Mouse (Mus musculus) kidney, postnatal 10 days (tissue): ENCODE measurements around the gene Olfr1432.
"Not testable (repeated sequence)": the region's sequence is repeated elsewhere in the genome, so short reads cannot be mapped to it uniquely, and the experiment has no call there.

Experiments
- DNase-seq: peaks from one replicate; pipeline ENCODE4 v3.0.0; 2021; ENCODE audit warnings: mixed read lengths

The Olfr1432 gene

DNA sequence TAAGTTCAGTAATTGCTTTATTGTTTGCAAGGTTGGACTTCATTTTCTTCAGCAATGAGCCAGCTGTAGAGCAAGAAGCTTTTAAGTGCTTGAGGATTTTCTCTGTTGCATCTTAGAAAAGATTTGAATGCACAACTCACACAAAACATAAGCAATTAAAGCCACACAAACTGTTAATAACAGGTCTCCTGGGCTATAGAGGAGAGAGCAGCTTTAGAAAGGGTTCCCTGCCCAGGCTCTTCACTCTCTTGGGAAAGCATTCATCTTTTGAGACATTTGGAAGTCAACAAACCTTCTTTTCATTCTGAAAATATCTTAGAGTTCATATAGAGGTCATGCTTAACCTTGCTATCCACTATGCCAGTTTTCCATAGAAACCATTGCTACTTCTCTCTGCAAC lies at the start of gene Olfr1432:
Olfr1432 (minus strand) TSS at position 101 of the 400 bp plus-strand sequence.
- not testable (repeated sequence) for DNase-seq

DNA sequence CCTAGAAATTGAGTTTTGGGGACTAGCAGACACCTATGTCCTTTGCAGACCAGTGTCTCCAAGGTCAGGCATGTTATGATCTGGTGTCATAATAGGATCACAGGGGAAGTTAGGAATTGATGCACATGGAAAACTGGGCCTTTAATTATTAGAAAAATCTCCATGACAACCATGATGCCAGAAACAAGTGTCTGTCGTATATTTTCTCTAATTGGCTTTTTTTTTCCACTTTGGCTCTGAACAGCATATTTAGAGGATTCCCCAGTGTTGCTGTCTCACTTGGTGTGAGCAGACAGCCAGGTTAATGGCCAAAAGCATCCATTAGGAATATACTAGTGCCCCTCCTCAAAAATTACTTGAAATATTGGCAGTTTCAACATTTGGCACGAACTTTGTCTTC lies 47.2 kb upstream of the Olfr1432 start, which contains the start of gene Olfr1434:
Olfr1434 (plus strand) TSS at position 301 of the 400 bp plus-strand sequence.
- no peak for DNase-seq

DNA sequence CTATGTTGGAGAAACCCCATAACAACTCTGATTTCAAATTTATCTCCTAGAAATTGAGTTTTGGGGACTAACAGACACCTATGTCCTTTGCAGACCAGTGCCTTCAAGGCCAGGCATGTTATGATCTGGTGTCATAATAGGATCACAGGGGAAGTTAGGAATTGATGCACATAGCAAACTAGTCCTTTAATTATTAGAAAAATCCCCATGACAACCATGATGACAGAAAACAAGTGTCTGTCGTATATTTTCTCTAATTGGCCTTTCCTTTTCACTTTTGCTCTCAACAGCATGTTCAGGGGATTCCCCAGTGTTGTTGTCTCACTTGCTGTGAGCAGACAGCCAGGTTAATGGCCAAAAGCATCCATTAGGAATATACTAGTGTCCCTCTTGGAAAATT lies 28.3 kb upstream of the Olfr1432 start, which contains the start of gene Olfr235:
Olfr235 (plus strand) TSS at position 301 of the 400 bp plus-strand sequence.
- DNase-seq, result no peak

DNA sequence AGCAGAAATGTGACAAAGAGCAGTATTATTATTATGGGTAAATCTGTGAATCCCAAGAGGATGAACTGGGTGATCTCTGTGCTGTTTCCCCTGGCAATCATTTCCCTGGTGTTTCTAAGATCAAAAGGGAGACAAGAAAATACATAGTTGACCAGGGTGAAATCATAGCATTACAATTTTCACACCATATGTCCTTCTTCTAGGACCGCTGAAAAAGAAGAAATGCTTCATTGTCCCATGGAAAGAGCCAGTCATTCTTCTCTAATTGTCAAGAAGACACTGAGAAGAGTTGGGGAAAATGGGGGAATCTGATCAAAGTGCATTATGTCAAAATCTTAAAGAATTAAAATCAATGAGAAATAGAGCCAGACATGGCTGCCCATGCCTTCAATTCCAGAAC lies 9.2 kb upstream of the Olfr1432 start, which contains the start of gene Olfr262:
Olfr262 (minus strand) TSS at position 101 of the 400 bp plus-strand sequence.
- no peak for DNase-seq

DNA sequence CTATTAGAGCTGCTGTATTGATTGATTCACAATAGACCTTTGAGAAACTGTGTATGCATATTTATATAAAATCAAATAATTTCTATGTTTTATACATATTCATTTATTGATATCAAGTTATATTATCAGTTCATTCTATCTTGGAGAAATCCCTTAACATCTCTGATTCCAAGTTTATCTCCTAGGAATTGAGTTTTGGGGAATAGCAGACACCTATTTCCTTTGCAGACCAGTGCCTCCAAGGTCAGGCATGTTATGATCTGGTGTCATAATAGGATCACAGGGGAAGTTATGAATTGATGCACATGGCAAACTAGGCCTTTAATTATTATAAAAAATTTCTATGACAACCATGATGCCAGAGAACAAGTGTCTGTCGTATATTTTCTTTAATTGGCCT lies 32.1 kb downstream of the Olfr1432 start, which contains the start of gene Olfr1431:
Olfr1431 (plus strand) TSS at position 301 of the 400 bp plus-strand sequence.
- no peak for DNase-seq

DNA sequence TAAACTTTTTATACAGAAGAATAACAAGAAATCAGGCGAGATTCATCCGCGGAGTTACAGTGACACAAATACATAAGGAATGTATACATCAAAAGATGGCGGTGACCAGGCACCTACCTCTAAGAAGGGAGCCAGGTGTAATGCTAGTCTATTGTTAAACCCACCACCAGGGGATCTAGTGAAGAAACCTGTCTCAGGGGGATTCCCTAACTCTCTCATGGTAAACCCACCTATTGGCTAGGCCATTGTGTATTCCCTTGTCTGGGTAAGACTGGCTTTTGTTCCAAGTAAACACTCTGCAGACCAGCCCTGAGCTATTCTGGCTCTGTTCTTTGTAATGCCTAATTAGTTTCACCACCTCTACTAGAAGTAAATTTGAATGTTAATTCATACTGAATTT lies 33.3 kb downstream of the Olfr1432 start:
- DNase-seq, result not testable (repeated sequence)
